In the genomic region with DNA sequence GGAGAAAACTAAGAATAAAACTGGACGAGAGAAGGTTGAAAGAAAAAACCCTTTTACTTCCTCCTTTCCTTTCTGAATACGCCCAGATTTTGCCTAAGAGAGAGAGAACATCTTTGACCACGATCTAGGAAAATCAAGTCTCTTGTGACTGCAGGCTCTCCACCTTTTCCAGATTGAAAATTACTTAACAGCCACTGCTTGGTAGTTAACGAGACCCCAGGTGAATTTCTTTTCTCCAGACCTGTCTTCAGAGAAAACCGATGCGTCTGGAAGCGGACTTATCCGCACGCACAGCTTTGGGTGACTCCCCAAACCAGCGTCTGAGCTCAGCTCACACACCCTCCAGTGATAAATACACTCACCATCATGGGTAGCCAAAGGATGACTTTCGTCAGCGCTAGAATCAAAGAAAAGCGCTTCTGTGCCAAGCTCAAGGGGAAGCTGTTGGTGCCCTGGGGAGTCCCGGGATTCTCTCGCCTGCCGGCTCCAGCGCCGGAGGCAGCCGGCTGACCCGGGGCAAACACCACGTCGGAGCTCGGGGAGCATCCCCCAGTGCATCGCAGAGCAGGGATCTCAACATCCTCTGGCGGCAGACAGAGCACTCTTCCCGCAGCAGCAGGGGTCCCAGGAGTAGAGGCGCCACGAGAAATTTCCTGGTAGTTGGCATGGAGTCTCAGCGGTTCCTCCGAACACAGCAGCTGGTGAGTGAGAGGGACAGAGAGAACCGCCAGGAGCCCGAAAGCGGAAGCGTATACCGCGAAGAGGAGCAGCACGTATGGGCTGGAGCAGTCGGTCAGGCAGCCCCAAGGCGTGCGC, we compare ENCODE assay signal across 8 mouse cellular contexts. TPM values are rescaled to one million over a fixed set of nuclear protein-coding genes. Genes with fewer than 3 reads are reported as not detected.
A peak's percentile ranks its signal among the peaks of the same experiment; 100 is the strongest.
DNase-seq lines count a peak whose midpoint lies in the region; ATAC-seq and TF ChIP-seq lines count a peak whose summit lies in the region.

No protein-coding gene starts in this region.

- H3K9ac ChIP-seq in hindbrain, embryonic 12.5 days = peak overlapping the region; percentile 59
- H3K9ac ChIP-seq in stomach, postnatal 0 days (ENCODE audit: low read length) = no peak overlapping the region

- peak overlapping the region; percentile 53 for H3K4me3 ChIP-seq in hindbrain, embryonic 12.5 days
- H3K4me3 ChIP-seq in stomach, postnatal 0 days (ENCODE audit: low read depth, low read length) = peak overlapping the region; percentile 30

- peaks cover 7% of the 10 kb centered on the region for H3K4me1 ChIP-seq in hindbrain, embryonic 12.5 days
- H3K4me1 ChIP-seq in stomach, postnatal 0 days (replicated peaks; ENCODE audit: control insufficient read depth, insufficient read depth) = no peaks in the 10 kb centered on the region

- no peaks in the 10 kb centered on the region for H3K36me3 ChIP-seq in hindbrain, embryonic 12.5 days
- H3K36me3 ChIP-seq in stomach, postnatal 0 days (ENCODE audit: control insufficient read depth, insufficient read depth, low read length) = no peaks in the 10 kb centered on the region

- no peak overlapping the region for H3K27ac ChIP-seq in hindbrain, embryonic 12.5 days
- H3K27ac ChIP-seq in stomach, postnatal 0 days (replicated peaks) = no peak overlapping the region

- no peak for TF ChIP-seq CTCF in stomach, postnatal 0 days (IDR thresholded peaks at IDR 0.05; ENCODE audit: low read depth)

- H3K27me3 ChIP-seq in hindbrain, embryonic 12.5 days = peaks cover 10% of the 10 kb centered on the region
- H3K27me3 ChIP-seq in stomach, postnatal 0 days (ENCODE audit: control insufficient read depth, insufficient read depth, low read length) = no peaks in the 10 kb centered on the region

- peak; percentile 89 for ATAC-seq in hindbrain, embryonic 12.5 days (ENCODE audit: low FRiP score)
- peak; percentile 97 for ATAC-seq in megakaryocyte progenitor cell, adult 5-6 weeks (replicated peaks; ENCODE audit: poor library complexity)
- 0 out of 2 replicates have a peak, but pooled peaks have one; percentile 29 for ATAC-seq in stomach, postnatal 0 days (ENCODE audit: low FRiP score, low TSS enrichment)

- H3K9me3 ChIP-seq in hindbrain, embryonic 12.5 days (replicated peaks) = no peaks in the 10 kb centered on the region
- no peaks in the 10 kb centered on the region for H3K9me3 ChIP-seq in stomach, postnatal 0 days (ENCODE audit: control insufficient read depth, low read length)

- no peak for TF ChIP-seq EP300 in stomach, postnatal 0 days (optimal IDR thresholded peaks at IDR 0.05)

- DNase-seq in layer of hippocampus, adult 11-12 months (ENCODE audit: low spot score) = peak; percentile 3
- DNase-seq in layer of hippocampus, adult 9-11 months = no peak
- DNase-seq in embryo, embryonic 10.5 days (ENCODE audit: low spot score) = peak; percentile 52
- no peak for DNase-seq in stomach, postnatal 0 days (ENCODE audit: low spot score)
- DNase-seq in adrenal gland, adult 8-10 months = no peak
- no peak for DNase-seq in cerebellum, adult 11-12 months

- peak overlapping the region; percentile 89 for H3K4me2 ChIP-seq in hindbrain, embryonic 12.5 days (replicated peaks)
- peak overlapping the region; percentile 59 for H3K4me2 ChIP-seq in stomach, postnatal 0 days (replicated peaks; ENCODE audit: low read depth)

- WGBS in hindbrain, embryonic 12.5 days = under 1% methylated on average over 40 of the region's 40 CpGs
- 2% methylated on average over 40 of the region's 40 CpGs for WGBS in stomach, postnatal 0 days

RNA-seq across cellular contexts. Expression of gene Gpr149, which starts 1.5 kb away (rescaled TPM):
- 0.44 and 0.79 TPM in 2 replicates for polyA plus RNA-seq in hindbrain, embryonic 12.5 days (2016; fragmentation: Nextera tagmentation; extraction: Ambion mirVana)
- total RNA-seq in megakaryocyte progenitor cell, adult 5-6 weeks (2015) = not detected in 2 replicates
- total RNA-seq in megakaryocyte progenitor cell, adult 5-6 weeks (2017) = not detected in 2 replicates
- polyA plus RNA-seq in stomach, postnatal 0 days (2015; fragmentation: Nextera tagmentation; extraction: Ambion mirVana) = 0.04 and 0.08 TPM in 2 replicates
- total RNA-seq in adrenal gland, adult 8-10 months (2022) = under 1 TPM in 2 of 4 experiments, not detected in 2; 0.21 to 0.22 TPM

Comparison
In these comparisons a context has a peak if more than half of its experiments do, and no peak if none do; other contexts are left out.
1. DNase-seq: peak in layer of hippocampus, adult 11-12 months (single experiment) and embryo, embryonic 10.5 days (single experiment); none in layer of hippocampus, adult 9-11 months (single experiment), stomach, postnatal 0 days (single experiment), adrenal gland, adult 8-10 months (single experiment) and cerebellum, adult 11-12 months (single experiment).
2. ATAC-seq: peak in every context shown above with its lines; median percentile 97 in megakaryocyte progenitor cell, adult 5-6 weeks; 89 in hindbrain, embryonic 12.5 days; 29 in stomach, postnatal 0 days.